Mouse (Mus musculus) kidney, adult 2 months (tissue): ENCODE measurements around the gene Ptpn14.

Source experiments
- CTCF ChIP-seq: fragments of 200-500 bp; conservative IDR thresholded peaks from 2 replicates; pipeline ENCODE4 v1.5.1; 2011; ENCODE audit warnings: low read depth, mild to moderate bottlenecking, control low read depth, low read length, moderate library complexity, mixed read lengths; ENCODE audit not compliant: insufficient read depth, insufficient read length
- POLR2A ChIP-seq: fragments of 200-500 bp; IDR thresholded peaks from one replicate; pipeline ENCODE4 v1.6.1; 2011; ENCODE audit warnings: low read depth, low read length, control low read depth

DNA sequence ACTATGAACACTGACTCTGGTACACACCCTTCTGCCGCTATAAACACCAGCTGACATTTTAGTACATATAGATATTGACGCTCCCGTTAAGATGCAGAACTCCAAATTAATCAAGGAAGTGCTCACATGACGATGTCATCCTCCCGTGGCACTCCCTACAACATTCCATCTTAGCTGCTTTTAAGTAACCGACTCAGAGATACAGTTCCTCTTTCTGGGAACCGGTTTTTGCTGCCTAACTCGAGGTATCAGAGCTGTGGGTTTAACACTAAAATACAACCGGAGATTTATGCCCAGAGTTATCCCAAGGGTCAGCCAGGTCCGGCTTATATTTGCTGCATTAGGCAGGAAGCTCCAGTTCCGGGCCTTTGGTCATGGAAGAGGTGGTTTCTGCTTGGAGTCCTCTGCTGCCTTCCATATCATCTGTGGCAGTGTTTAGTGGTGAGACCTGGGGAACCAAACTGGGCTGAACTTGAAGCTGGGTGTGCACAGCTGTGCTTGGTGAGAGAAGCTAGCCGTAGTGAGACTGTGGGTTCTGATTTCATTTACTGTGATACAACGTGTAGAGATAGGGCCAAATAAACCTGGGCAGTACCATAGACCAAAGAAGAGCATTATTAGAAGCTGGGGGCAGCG, 64.6 kb downstream of the Ptpn14 start:
- TF ChIP-seq CTCF (no peak), POLR2A (no peak)
